Mouse (Mus musculus): ENCODE data around the gene Gm2001.
"Not testable (repeated sequence)": the region's sequence is repeated elsewhere in the genome, so short reads cannot be mapped to it uniquely, and the experiment has no call there.

Gene Gm2001

GRCm38 (mm10) chr12:87842239-87842638 lies at the start of gene Gm2001:
Gene Gm2001 (minus strand): TSS chr12:87842339.
- not testable (repeated sequence) for DNase-seq (ENCODE audit: low spot score in 2 of 2)

- DNase-seq (ENCODE audit: low spot score in 2 of 2): not testable (repeated sequence)
Measured at GRCm38 (mm10) chr12:87873772-87874171, 31.6 kb upstream of the Gm2001 start, which contains the start of gene Gm2016. Gene Gm2016 (plus strand): TSS chr12:87874072.

- DNase-seq (ENCODE audit: low spot score in 2 of 2): not testable (repeated sequence)
Measured at GRCm38 (mm10) chr12:87864048-87864447, 21.9 kb upstream of the Gm2001 start.

GRCm38 (mm10) chr12:87863638-87864037 lies 21.5 kb upstream of the Gm2001 start:
- DNase-seq (ENCODE audit: low spot score in 2 of 2): not testable (repeated sequence)

- DNase-seq (ENCODE audit: low spot score in 2 of 2): not testable (repeated sequence)
Measured at GRCm38 (mm10) chr12:87861740-87862692, 19.9 kb upstream of the Gm2001 start.

- not testable (repeated sequence) for DNase-seq (ENCODE audit: low spot score in 2 of 2)
Measured at GRCm38 (mm10) chr12:87856067-87856466, 13.9 kb upstream of the Gm2001 start.

GRCm38 (mm10) chr12:87850657-87851056 lies 8.5 kb upstream of the Gm2001 start:
- not testable (repeated sequence) for DNase-seq (ENCODE audit: low spot score in 2 of 2)

- DNase-seq (ENCODE audit: low spot score in 2 of 2): not testable (repeated sequence)
Measured at GRCm38 (mm10) chr12:87816277-87816676, 25.9 kb downstream of the Gm2001 start, which contains the start of gene BB287469. Gene BB287469 (plus strand): TSS chr12:87816577.

- DNase-seq (ENCODE audit: low spot score in 2 of 2): not testable (repeated sequence)
Measured at GRCm38 (mm10) chr12:87797971-87798370, 44.2 kb downstream of the Gm2001 start.

- DNase-seq (ENCODE audit: low spot score in 2 of 2): not testable (repeated sequence)
Measured at GRCm38 (mm10) chr12:87795212-87795611, 46.9 kb downstream of the Gm2001 start, which contains the start of gene Gm21936. Gene Gm21936 (plus strand): TSS chr12:87795512.

Data from right cerebral cortex, adult 2 months (tissue).